Mouse (Mus musculus): ENCODE results near the gene Hpse. TPM values are rescaled to one million over a fixed set of nuclear protein-coding genes. Genes with fewer than 3 reads are reported as not detected.

The Hpse gene
- polyA plus RNA-seq, 1 experiment from 2014 or later, result 2.4 TPM

DNA sequence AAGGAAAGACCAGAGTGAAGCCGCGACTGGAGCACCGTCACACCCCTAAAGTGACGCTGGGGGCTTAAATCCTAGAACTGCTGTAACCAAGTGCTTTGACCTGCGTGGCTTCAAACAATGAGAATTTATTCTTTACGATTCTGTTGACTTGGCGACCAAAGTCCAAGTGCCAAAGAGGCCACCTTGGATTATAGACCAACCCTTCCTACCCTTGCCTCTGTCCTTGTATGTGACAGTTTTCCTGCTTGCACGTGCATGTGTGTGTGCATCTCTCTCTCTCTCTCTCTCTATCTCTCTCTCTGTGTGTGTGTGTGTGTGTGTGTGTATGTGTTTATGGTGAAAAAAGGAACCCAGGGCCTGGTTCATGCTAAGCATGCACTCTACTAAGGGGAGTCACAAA lies 19.3 kb upstream of the Hpse start:
- H3K9ac ChIP-seq (ENCODE audit: low read depth, low read length), result no peak overlapping the region
- DNase-seq (ENCODE audit: low spot score), result no peak
- no peaks in the 10 kb centered on the region for H3K36me3 ChIP-seq (ENCODE audit: control insufficient read depth, insufficient read depth, low read length)
- no peak for ATAC-seq (ENCODE audit: low FRiP score)
- no peaks in the 10 kb centered on the region for H3K4me1 ChIP-seq (replicated peaks; ENCODE audit: control insufficient read depth, insufficient read depth, low read length)
- no peaks in the 10 kb centered on the region for H3K27me3 ChIP-seq (ENCODE audit: control insufficient read depth, insufficient read depth, low read length)
- WGBS, result 90% methylated on average over 8 of the region's 8 CpGs
- H3K9me3 ChIP-seq (ENCODE audit: control insufficient read depth, low read length), result no peaks in the 10 kb centered on the region; the same call in 1 of the 2 replicates
- H3K4me3 ChIP-seq (ENCODE audit: low read depth, low read length), result no peak overlapping the region
- no peak overlapping the region for H3K27ac ChIP-seq (ENCODE audit: low read depth, low read length)
- no peak overlapping the region for H3K4me2 ChIP-seq (replicated peaks; ENCODE audit: low read depth, low read length)

DNA sequence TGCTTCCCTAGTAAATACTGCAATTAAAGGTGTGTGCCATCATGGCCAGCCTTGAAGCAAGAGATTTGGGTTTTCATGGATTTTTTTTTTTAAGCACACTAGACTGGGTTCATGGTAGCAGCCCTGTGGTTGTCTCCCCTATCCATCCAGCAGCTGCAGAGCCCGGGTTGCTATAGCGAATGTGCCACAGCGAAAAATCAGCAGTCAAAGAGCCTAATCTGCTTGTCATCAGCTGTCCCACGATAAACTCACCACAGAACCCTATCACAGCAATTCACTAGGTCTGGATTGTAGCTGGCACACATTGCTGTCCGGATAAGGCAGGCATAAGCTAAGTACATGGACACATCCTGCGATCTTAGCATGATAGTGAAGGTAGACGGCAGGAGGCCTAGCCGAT lies 17.4 kb upstream of the Hpse start:
- no peak for DNase-seq (ENCODE audit: low spot score)
- Histone ChIP-seq H3K36me3 (ENCODE audit: control insufficient read depth, insufficient read depth, low read length) (no peaks in the 10 kb centered on the region), H3K27ac (ENCODE audit: low read depth, low read length) (no peak overlapping the region), H3K9me3 (ENCODE audit: control insufficient read depth, low read length) (no peaks in the 10 kb centered on the region; the same call in 1 of the 2 replicates), H3K4me3 (ENCODE audit: low read depth, low read length) (no peak overlapping the region), H3K4me2 (replicated peaks; ENCODE audit: low read depth, low read length) (no peak overlapping the region), H3K4me1 (replicated peaks; ENCODE audit: control insufficient read depth, insufficient read depth, low read length) (no peaks in the 10 kb centered on the region), H3K27me3 (ENCODE audit: control insufficient read depth, insufficient read depth, low read length) (no peaks in the 10 kb centered on the region), H3K9ac (ENCODE audit: low read depth, low read length) (no peak overlapping the region)
- no peak for ATAC-seq (ENCODE audit: low FRiP score)
- 91% methylated on average over 8 of the region's 8 CpGs for WGBS

DNA sequence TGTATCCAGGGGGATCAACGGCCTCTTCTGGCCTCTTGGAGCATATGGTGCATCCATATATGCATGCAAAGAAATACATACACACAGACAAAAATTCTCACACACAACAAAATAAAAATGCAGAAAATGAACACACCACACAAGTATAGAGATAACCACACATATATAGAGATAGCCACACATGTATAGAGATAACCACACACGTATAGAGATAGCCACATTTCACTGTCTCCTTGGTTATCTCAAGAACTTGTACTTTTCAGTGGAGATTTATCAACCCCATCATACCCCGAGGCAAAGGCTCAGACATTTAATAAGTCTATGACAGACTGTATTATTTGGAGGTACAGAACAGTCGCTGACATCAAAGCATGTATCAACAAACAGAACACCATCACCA lies 15.0 kb upstream of the Hpse start:
- H3K27ac ChIP-seq (ENCODE audit: low read depth, low read length), result no peak overlapping the region
- H3K36me3 ChIP-seq (ENCODE audit: control insufficient read depth, insufficient read depth, low read length), result no peaks in the 10 kb centered on the region
- WGBS, result 84% methylated on average over 4 of the region's 4 CpGs
- H3K27me3 ChIP-seq (ENCODE audit: control insufficient read depth, insufficient read depth, low read length), result no peaks in the 10 kb centered on the region
- H3K4me2 ChIP-seq (replicated peaks; ENCODE audit: low read depth, low read length), result no peak overlapping the region
- no peaks in the 10 kb centered on the region for H3K9me3 ChIP-seq (ENCODE audit: control insufficient read depth, low read length)
- H3K4me3 ChIP-seq (ENCODE audit: low read depth, low read length), result no peak overlapping the region
- no peak overlapping the region for H3K9ac ChIP-seq (ENCODE audit: low read depth, low read length)
- no peaks in the 10 kb centered on the region for H3K4me1 ChIP-seq (replicated peaks; ENCODE audit: control insufficient read depth, insufficient read depth, low read length)
- ATAC-seq (ENCODE audit: low FRiP score), result no peak
- DNase-seq (ENCODE audit: low spot score), result no peak

DNA sequence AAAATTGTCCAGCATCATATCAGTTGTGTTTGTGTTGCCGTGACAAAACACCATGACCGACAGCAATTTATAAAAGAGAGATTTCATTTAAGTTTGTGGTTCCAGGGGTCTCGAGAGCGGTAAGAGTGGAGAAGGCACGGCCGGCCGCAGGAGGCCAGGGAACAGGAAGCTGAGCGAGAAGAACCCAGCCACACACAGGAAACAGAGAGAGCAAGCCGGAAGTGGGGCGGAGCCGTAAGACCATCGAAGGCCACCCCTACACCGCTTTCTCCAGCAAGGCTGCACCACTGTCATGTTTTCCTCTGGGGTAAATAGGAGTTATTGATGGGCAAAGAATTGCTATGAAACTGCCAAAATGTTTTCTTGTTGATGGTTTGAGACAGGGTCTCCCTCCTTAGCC lies 9.2 kb upstream of the Hpse start:
- 81% methylated on average over 13 of the region's 13 CpGs for WGBS
- H3K27me3 ChIP-seq (ENCODE audit: control insufficient read depth, insufficient read depth, low read length), result no peaks in the 10 kb centered on the region

DNA sequence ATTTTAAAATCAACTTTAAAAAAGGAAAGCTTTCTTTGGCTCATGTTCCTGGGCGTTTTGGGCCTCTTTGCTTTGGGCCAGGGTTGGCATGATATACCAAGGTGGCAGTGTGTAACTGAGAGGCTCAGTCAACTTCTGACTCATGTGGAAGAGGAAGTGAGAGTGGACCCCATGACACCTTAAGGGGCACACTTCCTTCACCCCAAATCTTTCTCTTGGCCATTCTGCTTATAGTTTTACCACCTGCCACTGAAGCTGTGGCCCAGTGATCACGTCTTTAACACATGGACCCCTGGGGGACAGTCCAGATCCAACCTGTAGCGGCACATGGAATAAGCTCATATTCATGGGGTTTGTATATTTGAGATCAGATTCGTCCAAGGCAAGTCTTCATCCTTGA lies 6.5 kb upstream of the Hpse start:
- no peak overlapping the region for H3K4me3 ChIP-seq (ENCODE audit: low read depth, low read length)
- H3K4me1 ChIP-seq (replicated peaks; ENCODE audit: control insufficient read depth, insufficient read depth, low read length), result no peaks in the 10 kb centered on the region
- H3K9me3 ChIP-seq (ENCODE audit: control insufficient read depth, low read length), result no peaks in the 10 kb centered on the region
- H3K27ac ChIP-seq (ENCODE audit: low read depth, low read length), result no peak overlapping the region
- 84% methylated on average over 4 of the region's 4 CpGs for WGBS
- no peaks in the 10 kb centered on the region for H3K27me3 ChIP-seq (ENCODE audit: control insufficient read depth, insufficient read depth, low read length)
- DNase-seq (ENCODE audit: low spot score), result no peak
- no peak for ATAC-seq (ENCODE audit: low FRiP score)
- no peaks in the 10 kb centered on the region for H3K36me3 ChIP-seq (ENCODE audit: control insufficient read depth, insufficient read depth, low read length)
- no peak overlapping the region for H3K4me2 ChIP-seq (replicated peaks; ENCODE audit: low read depth, low read length)
- H3K9ac ChIP-seq (ENCODE audit: low read depth, low read length), result no peak overlapping the region

More for the DNA sequence above, 9.2 kb upstream of the Hpse start:
- Histone ChIP-seq H3K4me1 (replicated peaks; ENCODE audit: control insufficient read depth, insufficient read depth, low read length) (no peaks in the 10 kb centered on the region), H3K4me3 (ENCODE audit: low read depth, low read length) (no peak overlapping the region), H3K9me3 (ENCODE audit: control insufficient read depth, low read length) (no peaks in the 10 kb centered on the region), H3K36me3 (ENCODE audit: control insufficient read depth, insufficient read depth, low read length) (no peaks in the 10 kb centered on the region), H3K27ac (ENCODE audit: low read depth, low read length) (no peak overlapping the region), H3K9ac (ENCODE audit: low read depth, low read length) (no peak overlapping the region), H3K4me2 (replicated peaks; ENCODE audit: low read depth, low read length) (no peak overlapping the region)
- DNase-seq (ENCODE audit: low spot score), result no peak
- no peak for ATAC-seq (ENCODE audit: low FRiP score)

DNA sequence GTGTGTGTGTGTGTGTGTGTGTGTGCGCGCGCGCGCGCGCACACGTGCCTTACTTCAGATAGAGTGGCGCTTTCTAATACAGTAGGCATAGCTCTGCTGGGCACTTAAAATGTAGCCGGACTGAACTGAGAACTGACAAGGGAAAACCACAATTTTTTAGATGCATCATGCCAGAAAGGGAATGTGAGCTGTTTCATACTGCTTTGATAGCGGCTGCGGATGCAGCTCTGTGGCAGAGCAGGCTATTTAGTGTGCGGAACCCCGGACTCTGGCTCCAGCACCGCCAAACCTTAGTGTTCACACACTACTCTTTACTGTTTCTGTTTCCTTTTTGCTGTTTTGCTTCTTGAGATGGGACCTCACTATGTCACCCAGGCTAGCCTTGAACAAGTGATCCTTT lies 2.8 kb downstream of the Hpse start:
- 95% methylated on average over 15 of the region's 15 CpGs for WGBS
- DNase-seq (ENCODE audit: low spot score) (no peak), ATAC-seq (ENCODE audit: low FRiP score) (no peak)
- no peaks in the 10 kb centered on the region for H3K36me3 ChIP-seq (ENCODE audit: control insufficient read depth, insufficient read depth, low read length)
- H3K4me1 ChIP-seq (replicated peaks; ENCODE audit: control insufficient read depth, insufficient read depth, low read length), result no peaks in the 10 kb centered on the region
- no peaks in the 10 kb centered on the region for H3K9me3 ChIP-seq (ENCODE audit: control insufficient read depth, low read length)
- H3K9ac ChIP-seq (ENCODE audit: low read depth, low read length), result no peak overlapping the region
- no peak overlapping the region for H3K4me2 ChIP-seq (replicated peaks; ENCODE audit: low read depth, low read length)
- no peak overlapping the region for H3K27ac ChIP-seq (ENCODE audit: low read depth, low read length)
- no peak overlapping the region for H3K4me3 ChIP-seq (ENCODE audit: low read depth, low read length)
- H3K27me3 ChIP-seq (ENCODE audit: control insufficient read depth, insufficient read depth, low read length), result peaks cover 3% of the 10 kb centered on the region; the same call in 1 of the 2 replicates

DNA sequence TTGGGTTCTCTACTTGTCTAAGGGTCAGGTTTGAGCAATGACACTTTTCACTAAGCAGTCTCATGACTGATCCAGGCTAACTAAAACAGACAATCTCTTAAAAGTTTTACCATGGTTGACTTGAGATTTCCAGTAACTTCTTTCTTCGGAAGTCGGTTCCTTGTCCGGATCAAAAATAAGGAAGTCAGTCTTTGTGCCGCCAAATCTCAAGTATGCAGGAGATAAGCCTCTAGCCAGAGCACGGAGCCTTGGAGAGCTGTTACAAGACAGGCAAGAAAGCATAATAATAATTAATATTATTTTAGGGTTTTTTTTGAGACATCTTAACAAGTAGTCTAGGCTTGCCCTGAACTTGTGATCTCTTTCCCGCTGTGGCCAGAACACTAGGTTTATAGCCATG lies 8.3 kb downstream of the Hpse start:
- WGBS, result 90% methylated on average over 6 of the region's 6 CpGs
- H3K4me2 ChIP-seq (replicated peaks; ENCODE audit: low read depth, low read length), result no peak overlapping the region
- H3K9me3 ChIP-seq (ENCODE audit: control insufficient read depth, low read length), result no peaks in the 10 kb centered on the region
- no peak overlapping the region for H3K9ac ChIP-seq (ENCODE audit: low read depth, low read length)
- H3K36me3 ChIP-seq (ENCODE audit: control insufficient read depth, insufficient read depth, low read length), result no peaks in the 10 kb centered on the region
- H3K27me3 ChIP-seq (ENCODE audit: control insufficient read depth, insufficient read depth, low read length), result no peaks in the 10 kb centered on the region
- no peaks in the 10 kb centered on the region for H3K4me1 ChIP-seq (replicated peaks; ENCODE audit: control insufficient read depth, insufficient read depth, low read length)
- ATAC-seq (ENCODE audit: low FRiP score) (no peak), DNase-seq (ENCODE audit: low spot score) (no peak)
- H3K27ac ChIP-seq (ENCODE audit: low read depth, low read length), result no peak overlapping the region
- H3K4me3 ChIP-seq (ENCODE audit: low read depth, low read length), result no peak overlapping the region

DNA sequence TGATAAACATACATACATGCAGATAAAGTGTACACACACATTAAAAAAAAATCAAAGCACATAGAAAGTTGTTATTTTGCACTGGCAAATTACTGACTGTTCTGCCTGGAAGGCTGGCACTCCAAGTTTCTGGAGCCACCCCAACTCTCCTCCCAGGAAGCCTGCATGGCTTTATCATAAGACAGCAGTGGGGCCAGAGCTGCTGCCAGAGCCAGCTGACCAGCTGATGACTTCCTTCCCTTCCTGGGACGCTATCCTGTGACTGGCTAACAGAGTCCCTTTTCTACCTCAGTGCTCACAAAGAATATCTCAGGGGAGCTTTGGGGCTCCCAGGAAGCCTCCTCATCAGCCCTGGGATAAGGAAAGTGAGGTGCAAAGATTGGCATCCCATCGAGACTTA lies 9.5 kb downstream of the Hpse start:
- Histone ChIP-seq H3K27me3 (ENCODE audit: control insufficient read depth, insufficient read depth, low read length) (no peaks in the 10 kb centered on the region), H3K4me3 (ENCODE audit: low read depth, low read length) (no peak overlapping the region), H3K4me2 (replicated peaks; ENCODE audit: low read depth, low read length) (no peak overlapping the region), H3K27ac (ENCODE audit: low read depth, low read length) (no peak overlapping the region), H3K9me3 (ENCODE audit: control insufficient read depth, low read length) (no peaks in the 10 kb centered on the region), H3K9ac (ENCODE audit: low read depth, low read length) (no peak overlapping the region), H3K36me3 (ENCODE audit: control insufficient read depth, insufficient read depth, low read length) (no peaks in the 10 kb centered on the region), H3K4me1 (replicated peaks; ENCODE audit: control insufficient read depth, insufficient read depth, low read length) (no peaks in the 10 kb centered on the region)
- ATAC-seq (ENCODE audit: low FRiP score) (no peak), DNase-seq (ENCODE audit: low spot score) (no peak)
- 60% methylated on average over 2 of the region's 2 CpGs for WGBS

DNA sequence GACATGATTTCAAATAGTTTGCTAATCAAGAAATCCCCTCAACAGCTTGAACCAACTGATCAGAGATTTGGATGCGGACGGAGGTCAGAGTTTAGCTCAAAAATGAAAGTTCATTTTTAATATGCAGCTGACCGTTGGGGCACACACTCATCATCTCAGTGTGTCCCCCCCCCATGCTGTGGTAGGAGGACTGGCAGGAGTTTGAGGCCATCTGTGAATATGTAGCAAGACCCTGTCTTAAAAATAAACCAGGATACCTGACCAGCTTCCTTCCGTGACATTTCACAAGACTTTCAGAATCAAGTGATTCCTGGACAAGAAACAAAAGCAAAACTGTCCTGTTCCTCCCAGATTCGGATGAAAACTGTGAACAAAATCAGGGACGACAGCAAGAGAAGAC lies 10.5 kb downstream of the Hpse start:
- Histone ChIP-seq H3K27ac (ENCODE audit: low read depth, low read length) (no peak overlapping the region), H3K4me2 (replicated peaks; ENCODE audit: low read depth, low read length) (no peak overlapping the region), H3K9me3 (ENCODE audit: control insufficient read depth, low read length) (no peaks in the 10 kb centered on the region), H3K4me3 (ENCODE audit: low read depth, low read length) (no peak overlapping the region), H3K36me3 (ENCODE audit: control insufficient read depth, insufficient read depth, low read length) (no peaks in the 10 kb centered on the region), H3K27me3 (ENCODE audit: control insufficient read depth, insufficient read depth, low read length) (no peaks in the 10 kb centered on the region), H3K9ac (ENCODE audit: low read depth, low read length) (no peak overlapping the region), H3K4me1 (replicated peaks; ENCODE audit: control insufficient read depth, insufficient read depth, low read length) (no peaks in the 10 kb centered on the region)
- WGBS, result 94% methylated on average over 6 of the region's 6 CpGs
- ATAC-seq (ENCODE audit: low FRiP score), result no peak
- no peak for DNase-seq (ENCODE audit: low spot score)

Data from hindbrain, embryonic 11.5 days (tissue).